Mouse (Mus musculus) hindbrain, embryonic 11.5 days (tissue): Measurements from ENCODE around the gene Ppp2r3a. TPM values are rescaled to one million over a fixed set of nuclear protein-coding genes. Genes with fewer than 3 reads are reported as not detected.

Source experiments
- ATAC-seq: fragments of 200-750 bp; cut with Nextera tagmentation; 2 replicates; pipeline ENCODE4 v1.8.0; 2017; ENCODE audit warnings: mild to moderate bottlenecking, moderate TSS enrichment, moderate library complexity; ENCODE audit not compliant: low FRiP score
- DNase-seq: peaks from one replicate; pipeline ENCODE4 v3.0.0-alpha.2; 2015; ENCODE audit warnings: low spot score
- H3K27ac ChIP-seq: fragments of 300-500 bp; sonication (generic); 2 replicates; pipeline ENCODE4 v1.5.1; 2014; ENCODE audit warnings: mild to moderate bottlenecking, low read depth, low read length
- H3K27me3 ChIP-seq: fragments of 300-500 bp; sonication (generic); 2 replicates; pipeline ENCODE4 v1.6.1; 2014; ENCODE audit warnings: mild to moderate bottlenecking, low read length, moderate library complexity, mixed read lengths; ENCODE audit not compliant: control insufficient read depth, insufficient read depth
- H3K36me3 ChIP-seq: fragments of 300-500 bp; sonication (generic); 2 replicates; pipeline ENCODE4 v1.6.1; 2014; ENCODE audit warnings: mild to moderate bottlenecking, low read length, moderate library complexity, mixed read lengths; ENCODE audit not compliant: control insufficient read depth, insufficient read depth
- H3K4me1 ChIP-seq: fragments of 300-500 bp; sonication (generic); replicated peaks from 2 replicates; pipeline ENCODE4 v1.6.1; 2014; ENCODE audit warnings: low read length, mixed read lengths; ENCODE audit not compliant: control insufficient read depth, insufficient read depth
- H3K4me2 ChIP-seq: fragments of 300-500 bp; sonication (generic); replicated peaks from 2 replicates; pipeline ENCODE4 v1.6.1; 2014; ENCODE audit warnings: mild to moderate bottlenecking, low read depth, low read length
- H3K4me3 ChIP-seq: fragments of 300-500 bp; sonication (generic); 2 replicates; pipeline ENCODE4 v1.5.1; 2014; ENCODE audit warnings: low read depth, low read length
- H3K9ac ChIP-seq: fragments of 300-500 bp; sonication (generic); 2 replicates; pipeline ENCODE4 v1.6.1; 2014; ENCODE audit warnings: low read depth, low read length
- H3K9me3 ChIP-seq: fragments of 300-500 bp; sonication (generic); 2 replicates; pipeline ENCODE4 v1.6.1; 2016; ENCODE audit warnings: low read length; ENCODE audit not compliant: control insufficient read depth
- WGBS: fragments of 180-500 bp; shearing (Covaris S2); extraction: QIAGEN DNeasy Blood & Tissue Kit; methylation state at CpG from one replicate; pipeline ENCODE4 v1.1.7; 2014; 5-methylcytosine and 5-hydroxymethylcytosine counted together
- polyA plus RNA-seq: library from polyadenylated mRNA; unstranded; fragments of >200 nt; fragmentation: Nextera tagmentation; extraction: Ambion mirVana; gene quantifications from 2 replicates; pipeline ENCODE4 v1.2.1, GENCODE M21; 2014

Ppp2r3a gene
- polyA plus RNA-seq, 1 experiment from 2014 or later: 21.4 TPM

GRCm38 (mm10) chr9:101080046-101080685 lies 171.4 kb downstream of the Ppp2r3a start:
- H3K36me3 ChIP-seq: no peaks in the 10 kb centered on the region
- no peak for ATAC-seq
- no peak overlapping the region for H3K27ac ChIP-seq
- H3K4me2 ChIP-seq: no peak overlapping the region
- 73% methylated on average over 3 of the region's 3 CpGs for WGBS
- H3K4me3 ChIP-seq: no peak overlapping the region
- no peaks in the 10 kb centered on the region for H3K27me3 ChIP-seq
- H3K9ac ChIP-seq: no peak overlapping the region
- no peak for DNase-seq
- H3K4me1 ChIP-seq: peaks cover 2% of the 10 kb centered on the region; the same call in 1 of the 2 replicates
- H3K9me3 ChIP-seq: no peaks in the 10 kb centered on the region; the same call in 1 of the 2 replicates

GRCm38 (mm10) chr9:101078579-101078978 lies 173.0 kb downstream of the Ppp2r3a start:
- Histone ChIP-seq H3K36me3 (no peaks in the 10 kb centered on the region), H3K4me2 (peak overlapping the region; percentile 32), H3K4me3 (peak overlapping the region; percentile 15), H3K9ac (no peak overlapping the region), H3K27me3 (no peaks in the 10 kb centered on the region), H3K9me3 (no peaks in the 10 kb centered on the region; the same call in 1 of the 2 replicates), H3K27ac (no peak overlapping the region), H3K4me1 (peaks cover 2% of the 10 kb centered on the region; the same call in 1 of the 2 replicates)
- no peak for ATAC-seq
- peak; percentile 14 for DNase-seq
- 69% methylated on average over 4 of the region's 4 CpGs for WGBS

GRCm38 (mm10) chr9:101077486-101077885 lies 174.1 kb downstream of the Ppp2r3a start:
- Histone ChIP-seq H3K36me3 (no peaks in the 10 kb centered on the region), H3K4me2 (peak overlapping the region; percentile 82), H3K4me1 (peaks cover 2% of the 10 kb centered on the region; the same call in 1 of the 2 replicates), H3K9me3 (no peaks in the 10 kb centered on the region), H3K27me3 (no peaks in the 10 kb centered on the region), H3K4me3 (peak overlapping the region; percentile 95), H3K27ac (no peak overlapping the region), H3K9ac (peak overlapping the region; percentile 99; the same call in 1 of the 2 replicates)
- DNase-seq: no peak
- no peak for ATAC-seq

- Histone ChIP-seq H3K27ac (no peak overlapping the region), H3K4me1 (peaks cover 2% of the 10 kb centered on the region; the same call in 1 of the 2 replicates), H3K27me3 (no peaks in the 10 kb centered on the region), H3K4me3 (peak overlapping the region; percentile 95), H3K9ac (peak overlapping the region; percentile 99), H3K9me3 (no peaks in the 10 kb centered on the region), H3K4me2 (peak overlapping the region; percentile 82), H3K36me3 (no peaks in the 10 kb centered on the region)
- 2% methylated on average over 18 of the region's 18 CpGs for WGBS
- ATAC-seq (no peak), DNase-seq (peak; percentile 36)
These were observed 175.3 kb downstream of the Ppp2r3a start for GRCm38 (mm10) chr9:101076095-101076875.

GRCm38 (mm10) chr9:101075694-101076093 lies 175.9 kb downstream of the Ppp2r3a start:
- WGBS: under 1% methylated on average over 8 of the region's 8 CpGs
- no peak for ATAC-seq

GRCm38 (mm10) chr9:101075091-101075581 lies 176.5 kb downstream of the Ppp2r3a start:
- whole genome bisulfite sequencing: under 1% methylated on average over 25 of the region's 25 CpGs
- peak; percentile 59 for DNase-seq
- H3K9ac ChIP-seq: peak overlapping the region; percentile 99

More at GRCm38 (mm10) chr9:101075694-101076093, 175.9 kb downstream of the Ppp2r3a start:
- H3K4me2 ChIP-seq: peak overlapping the region; percentile 82
- peak; percentile 26 for DNase-seq
- H3K9me3 ChIP-seq: no peaks in the 10 kb centered on the region
- H3K9ac ChIP-seq: peak overlapping the region; percentile 99
- peaks cover 2% of the 10 kb centered on the region; the same call in 1 of the 2 replicates for H3K4me1 ChIP-seq
- H3K4me3 ChIP-seq: peak overlapping the region; percentile 95
- H3K27me3 ChIP-seq: no peaks in the 10 kb centered on the region
- no peaks in the 10 kb centered on the region for H3K36me3 ChIP-seq
- H3K27ac ChIP-seq: no peak overlapping the region

GRCm38 (mm10) chr9:101074332-101075021 lies 177.1 kb downstream of the Ppp2r3a start:
- Histone ChIP-seq H3K27ac (peak overlapping the region; percentile 99), H3K4me1 (peaks cover 2% of the 10 kb centered on the region; the same call in 1 of the 2 replicates), H3K36me3 (no peaks in the 10 kb centered on the region), H3K9ac (peak overlapping the region; percentile 99), H3K4me3 (peak overlapping the region; percentile 95), H3K4me2 (peak overlapping the region; percentile 82), H3K27me3 (no peaks in the 10 kb centered on the region), H3K9me3 (no peaks in the 10 kb centered on the region)
- ATAC-seq: peak; percentile 77
- WGBS: under 1% methylated on average over 70 of the region's 100 CpGs
- DNase-seq: peak; percentile 78

More at GRCm38 (mm10) chr9:101075091-101075581, 176.5 kb downstream of the Ppp2r3a start:
- Histone ChIP-seq H3K4me3 (peak overlapping the region; percentile 95), H3K9me3 (no peaks in the 10 kb centered on the region), H3K4me1 (peaks cover 2% of the 10 kb centered on the region; the same call in 1 of the 2 replicates), H3K36me3 (no peaks in the 10 kb centered on the region), H3K27me3 (no peaks in the 10 kb centered on the region), H3K4me2 (peak overlapping the region; percentile 82), H3K27ac (peak overlapping the region; percentile 99)
- no peak for ATAC-seq

GRCm38 (mm10) chr9:101073987-101074331 lies 177.6 kb downstream of the Ppp2r3a start, which contains the start of gene Msl2:
TSS of gene Msl2 (plus strand) at chr9:101074101.
- ATAC-seq (peak; percentile 82), DNase-seq (no peak)
- no peaks in the 10 kb centered on the region for H3K27me3 ChIP-seq
- H3K36me3 ChIP-seq: no peaks in the 10 kb centered on the region
- peak within 1 kb of the TSS; percentile 82 for H3K4me2 ChIP-seq
- peak within 1 kb of the TSS; percentile 95 for H3K4me3 ChIP-seq
- 3% methylated on average over 21 of the region's 43 CpGs for WGBS
- peaks cover 2% of the 10 kb centered on the region; the same call in 1 of the 2 replicates for H3K4me1 ChIP-seq
- H3K9me3 ChIP-seq: no peaks in the 10 kb centered on the region
- peak within 1 kb of the TSS; percentile 99 for H3K27ac ChIP-seq
- H3K9ac ChIP-seq: peak within 1 kb of the TSS; percentile 99
